Mouse (Mus musculus) T-helper 1 cell (primary cell): Measurements from ENCODE around the gene Lfng.

Experiments used
- in situ Hi-C: fragments of 300-600 bp; cut with MboI, MseI; formaldehyde crosslinking; loops from one replicate; pipeline ENCODE4 v1.15.1; 2025; ENCODE audit warnings: high pct_unique_total_duplicates

Gene Lfng

GRCm38 (mm10) chr5:140639312-140639711, 32.2 kb downstream of the Lfng start:
- in situ Hi-C loops: no loop called here

- in situ Hi-C loops: no loop called here
Measured at GRCm38 (mm10) chr5:140639871-140640270, 32.8 kb downstream of the Lfng start.

DNA sequence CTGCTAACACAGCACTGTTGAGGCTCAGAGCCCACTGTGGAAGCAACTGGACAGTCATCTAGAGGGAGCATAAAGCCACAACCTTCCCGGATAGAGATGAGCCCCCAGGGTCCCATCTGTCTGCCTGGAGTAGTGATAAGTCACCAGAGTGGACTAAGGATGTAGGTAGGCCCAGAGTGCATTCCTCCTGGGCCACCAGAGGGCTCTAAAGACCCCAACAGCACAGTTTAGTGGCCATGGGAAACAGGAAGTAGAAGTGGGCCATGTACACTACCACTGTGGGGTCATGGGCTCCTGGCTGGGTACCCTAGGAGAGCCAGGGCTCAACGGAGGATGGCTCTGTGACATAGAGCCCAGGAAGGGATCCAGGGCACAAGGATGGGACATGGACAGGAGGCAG, 33.7 kb downstream of the Lfng start:
- in situ Hi-C loops: no loop called here

- in situ Hi-C loops: no loop called here
Measured at GRCm38 (mm10) chr5:140641254-140641928, 34.3 kb downstream of the Lfng start.

DNA sequence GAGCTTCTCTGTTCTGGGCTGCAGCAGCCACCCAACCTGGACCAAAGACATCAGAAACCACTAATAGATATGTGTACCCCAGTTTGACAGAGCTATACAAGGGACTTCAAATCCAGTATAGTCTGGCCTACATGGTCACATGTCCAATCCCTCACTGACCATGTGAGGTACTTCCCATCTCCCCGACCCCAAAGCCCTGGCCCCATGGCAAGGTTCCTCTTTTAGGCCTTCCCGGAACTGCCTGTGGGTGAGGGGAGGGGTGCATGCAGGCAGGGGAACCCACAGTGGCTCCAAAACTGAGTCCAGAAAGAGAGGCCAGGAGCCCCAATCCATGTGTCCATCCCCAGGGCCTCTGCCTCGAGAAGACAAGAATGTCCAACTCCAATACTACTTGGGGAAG, 35.0 kb downstream of the Lfng start:
- in situ Hi-C loops: no loop called here

DNA sequence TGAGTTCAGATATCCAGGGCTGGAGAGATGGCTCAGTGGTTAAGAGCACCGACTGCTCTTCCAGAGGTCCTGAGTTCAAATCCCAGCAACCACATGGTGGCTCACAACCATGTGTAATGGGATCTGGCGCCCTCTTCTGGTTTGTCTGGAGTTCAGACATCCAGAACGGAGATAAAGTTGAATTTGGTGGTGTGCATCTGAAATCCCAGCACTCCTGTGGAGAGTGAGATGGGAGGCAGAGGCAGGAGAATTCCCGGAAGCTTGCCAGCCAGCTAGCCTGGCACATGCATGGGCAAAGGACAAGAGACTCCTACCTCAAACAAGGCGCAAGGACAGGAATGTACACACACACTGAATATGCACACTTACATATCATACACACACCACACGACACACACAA, 37.1 kb downstream of the Lfng start:
- in situ Hi-C loops: no loop called here

- in situ Hi-C loops: no loop called here
Measured at GRCm38 (mm10) chr5:140644702-140645201, 37.6 kb downstream of the Lfng start.

GRCm38 (mm10) chr5:140645454-140645853, 38.3 kb downstream of the Lfng start:
- in situ Hi-C loops: no loop called here

- in situ Hi-C loops: no loop called here
Measured at GRCm38 (mm10) chr5:140646171-140646570, 39.1 kb downstream of the Lfng start.

DNA sequence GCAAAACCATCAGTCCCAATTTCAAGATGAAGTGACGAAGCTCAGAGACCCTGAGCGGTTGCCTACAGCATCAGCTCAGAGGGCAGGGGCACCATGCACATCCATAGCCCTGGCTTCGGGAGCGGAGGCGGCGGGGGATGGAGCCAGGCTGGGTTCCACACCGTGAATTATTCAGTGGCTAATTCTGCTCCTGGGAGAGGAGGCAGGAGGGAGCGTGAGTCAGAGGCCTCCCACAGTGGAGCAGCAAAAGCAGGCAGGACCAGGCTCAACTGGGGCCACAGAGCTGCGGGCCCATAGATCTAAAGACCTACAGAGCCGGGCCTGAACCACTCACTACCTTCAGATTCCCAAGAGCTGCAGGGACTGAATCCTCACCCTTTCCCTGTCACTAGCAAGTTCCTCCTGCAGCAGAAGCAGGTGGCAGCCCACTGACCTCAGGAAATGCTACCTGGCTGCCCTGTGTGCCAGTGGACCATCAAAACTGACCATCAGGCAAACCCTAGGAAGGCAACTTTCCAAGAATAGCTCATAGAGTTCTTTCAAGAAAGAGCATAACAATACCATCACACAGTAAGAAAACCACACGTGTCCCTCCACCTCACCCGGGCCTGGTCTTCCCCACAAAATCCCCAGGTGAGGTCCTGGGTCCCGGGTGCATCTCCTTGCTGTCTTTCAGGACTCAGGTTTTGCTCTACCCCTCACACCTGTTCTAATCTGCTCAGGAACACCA, 40.1 kb downstream of the Lfng start:
- in situ Hi-C loops: no loop called here

GRCm38 (mm10) chr5:140647821-140648518, 40.9 kb downstream of the Lfng start:
- in situ Hi-C loops: no loop called here

GRCm38 (mm10) chr5:140648519-140649100, 41.5 kb downstream of the Lfng start, which contains the start of gene Ttyh3:
TSS of gene Ttyh3 (minus strand) at chr5:140649031.
- in situ Hi-C loops: no loop called here

DNA sequence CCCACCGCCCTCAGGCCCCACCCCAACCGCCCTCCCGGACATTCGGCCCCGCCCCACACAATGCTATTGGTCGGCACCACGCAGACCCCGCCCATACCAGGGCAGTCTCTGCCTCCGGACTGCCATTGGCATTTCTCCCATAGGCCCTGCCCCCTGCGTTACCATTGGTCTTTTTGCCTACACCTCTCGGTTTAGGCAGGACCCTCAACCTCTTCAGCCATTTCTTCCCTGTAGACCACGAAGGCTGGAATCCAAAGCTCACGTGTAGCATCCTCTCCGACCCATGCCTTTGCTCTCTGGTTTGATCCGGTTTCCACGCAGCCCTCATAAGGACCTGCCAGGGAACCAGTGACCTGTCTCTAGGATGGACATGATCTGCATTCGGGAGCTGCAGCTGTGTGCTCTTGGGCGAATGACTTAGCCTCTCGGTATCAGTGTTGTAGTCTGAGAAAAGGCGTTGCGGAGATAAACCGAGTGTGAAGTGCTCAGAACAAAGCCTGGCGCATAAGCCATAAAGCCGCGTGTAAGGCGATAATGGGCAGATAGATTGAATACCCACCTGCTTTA, 42.1 kb downstream of the Lfng start:
- in situ Hi-C loops: no loop called here

DNA sequence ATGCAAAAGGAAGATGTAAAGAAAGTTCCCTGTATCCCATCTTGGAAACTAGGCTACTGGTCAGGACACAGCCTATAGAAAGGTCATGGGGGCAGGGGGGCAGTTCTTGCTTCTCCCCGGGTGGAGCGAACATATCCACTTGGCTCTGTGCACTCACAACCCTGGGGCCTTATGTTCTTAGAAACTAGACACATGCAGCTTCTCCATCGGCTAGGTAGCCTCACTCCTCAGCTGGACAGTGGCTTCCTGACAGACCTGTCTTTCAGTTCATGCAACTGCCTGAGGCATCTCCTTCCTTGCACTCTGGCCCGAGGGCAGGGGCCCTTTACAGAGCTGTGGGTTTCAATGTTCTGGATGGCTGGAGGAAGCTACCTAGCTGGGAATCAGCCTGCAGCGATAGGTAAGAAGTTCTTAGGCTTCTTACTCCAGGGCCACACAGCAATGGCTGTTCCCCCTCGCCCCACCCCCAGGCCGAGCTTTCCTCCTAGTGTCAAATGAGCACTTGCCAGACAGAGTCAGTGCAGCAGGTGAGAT, 42.8 kb downstream of the Lfng start:
- in situ Hi-C loops: no loop called here

DNA sequence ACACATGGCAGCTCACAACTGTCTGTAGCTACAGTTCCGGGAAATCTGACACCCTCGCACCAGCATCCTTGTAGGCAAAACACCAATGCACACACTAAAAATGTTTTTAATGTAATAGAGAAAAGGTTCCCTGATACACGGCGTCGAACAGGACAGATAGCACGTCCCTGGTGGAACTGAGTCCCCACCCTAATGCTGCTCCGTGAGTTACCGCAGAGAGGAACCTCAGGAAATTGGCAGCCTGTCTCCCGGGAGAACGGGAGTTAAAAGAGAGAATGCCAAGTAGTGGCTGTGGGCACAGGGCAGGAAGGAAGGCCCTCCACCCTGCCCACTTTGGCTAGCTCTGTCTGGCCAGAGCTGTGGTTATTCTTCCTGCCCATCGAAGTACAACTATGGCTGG, 44.1 kb downstream of the Lfng start:
- in situ Hi-C loops: no loop called here

DNA sequence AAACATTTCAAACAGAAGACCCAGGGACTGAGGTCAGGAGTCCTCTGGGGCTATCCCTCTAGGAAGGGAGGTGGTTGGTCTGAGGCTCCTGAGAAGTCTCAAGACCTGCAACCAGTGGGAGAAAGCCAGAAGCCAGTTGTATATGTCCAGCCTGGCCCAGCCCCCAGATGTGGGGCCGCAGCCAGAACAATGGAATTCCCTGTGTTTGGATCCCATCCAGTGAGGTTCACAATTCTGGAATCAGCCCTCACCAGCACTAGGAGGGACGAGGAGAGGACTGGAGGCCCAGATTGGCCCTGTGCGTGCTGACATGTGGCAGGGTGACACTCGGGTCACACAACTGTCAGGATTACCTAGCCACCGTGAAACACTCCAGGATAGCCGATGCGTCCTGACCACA, 45.5 kb downstream of the Lfng start:
- in situ Hi-C loops: no loop called here

DNA sequence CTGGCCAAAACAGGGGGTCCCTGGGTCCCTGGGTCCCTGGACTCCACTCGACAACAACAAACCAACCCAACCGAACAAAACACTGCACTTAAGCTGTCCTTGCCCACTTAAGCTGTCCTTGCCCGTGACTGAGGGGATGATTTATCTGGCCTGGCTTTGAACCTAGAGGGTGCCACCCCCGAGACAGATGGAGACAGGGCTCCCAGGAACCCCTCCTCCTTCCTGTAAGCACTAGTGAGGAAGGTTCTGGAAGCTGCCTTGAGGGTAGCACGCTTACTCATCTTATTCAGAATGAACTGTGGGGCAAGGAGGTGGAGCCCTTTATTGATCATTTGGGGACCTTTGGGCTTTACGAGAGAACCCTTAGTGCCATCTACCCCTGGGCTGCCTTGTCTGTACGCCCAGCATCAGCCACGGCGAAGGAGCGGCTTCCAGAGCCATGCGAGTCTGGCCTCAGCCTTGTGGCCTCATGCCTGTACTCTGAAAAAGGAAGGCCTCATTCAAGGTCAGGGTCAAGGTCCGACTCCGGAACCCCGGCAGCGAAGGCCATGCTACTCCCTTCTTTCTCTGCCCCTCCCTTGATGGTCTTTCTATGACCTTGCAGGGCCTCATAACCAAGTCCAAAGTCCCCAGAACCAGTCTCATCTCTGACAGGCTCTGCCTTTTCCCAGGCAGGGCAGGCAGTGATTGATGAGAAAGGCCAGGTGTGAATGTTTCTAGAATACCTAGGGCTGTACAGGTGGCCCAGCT, 47.2 kb downstream of the Lfng start:
- in situ Hi-C loops: no loop called here

DNA sequence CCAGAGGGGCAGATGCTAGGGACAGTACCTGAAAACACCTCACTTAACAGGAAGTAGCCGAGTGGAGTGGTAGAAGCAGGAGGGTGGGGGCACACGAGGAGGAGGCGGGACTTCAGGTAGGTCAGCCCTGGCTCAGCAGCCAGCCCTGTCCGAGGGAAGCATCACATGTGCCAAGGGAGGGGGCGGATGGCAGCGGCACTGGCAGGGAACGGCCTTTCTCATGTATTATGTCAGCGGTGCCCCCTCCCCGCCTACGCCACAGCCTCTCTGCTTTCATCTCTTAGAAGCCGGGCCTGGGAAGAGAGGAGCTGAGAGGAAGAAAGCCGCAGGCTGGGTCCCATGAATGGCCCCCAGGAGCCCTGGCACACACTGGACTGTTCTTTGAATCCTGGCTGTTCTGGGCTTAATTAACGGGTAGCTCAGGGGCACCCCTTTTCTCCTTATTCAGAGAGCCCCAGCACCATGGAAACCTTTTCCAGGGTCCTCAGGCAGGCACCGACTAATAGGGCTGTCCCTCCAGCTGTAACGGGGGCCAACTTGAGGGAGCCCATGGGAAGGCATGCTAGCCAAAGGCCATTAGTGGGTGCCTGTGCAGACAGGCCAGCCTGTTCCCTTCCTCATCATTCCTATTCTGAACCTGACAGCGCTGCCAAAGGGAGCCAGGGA, 52.6 kb downstream of the Lfng start:
- in situ Hi-C loops: no loop called here

DNA sequence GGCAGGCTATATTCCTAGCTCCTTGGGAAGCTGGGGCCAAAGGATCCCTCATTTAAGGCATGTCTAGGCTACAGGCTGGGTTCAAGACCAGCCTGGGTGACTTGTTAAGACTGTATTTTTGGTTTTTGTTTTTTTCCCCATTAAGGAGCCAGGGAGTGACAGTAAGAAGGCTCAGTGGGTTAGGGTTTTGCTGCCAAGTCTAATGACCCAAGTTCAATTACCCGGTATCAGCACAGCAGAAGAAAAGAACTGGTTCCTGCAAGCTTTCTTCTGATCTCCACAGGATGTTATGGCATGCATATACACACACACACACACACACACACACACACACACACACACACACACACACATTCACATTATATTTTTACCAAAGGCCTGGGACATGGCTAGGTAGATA, 53.3 kb downstream of the Lfng start:
- in situ Hi-C loops: no loop called here

DNA sequence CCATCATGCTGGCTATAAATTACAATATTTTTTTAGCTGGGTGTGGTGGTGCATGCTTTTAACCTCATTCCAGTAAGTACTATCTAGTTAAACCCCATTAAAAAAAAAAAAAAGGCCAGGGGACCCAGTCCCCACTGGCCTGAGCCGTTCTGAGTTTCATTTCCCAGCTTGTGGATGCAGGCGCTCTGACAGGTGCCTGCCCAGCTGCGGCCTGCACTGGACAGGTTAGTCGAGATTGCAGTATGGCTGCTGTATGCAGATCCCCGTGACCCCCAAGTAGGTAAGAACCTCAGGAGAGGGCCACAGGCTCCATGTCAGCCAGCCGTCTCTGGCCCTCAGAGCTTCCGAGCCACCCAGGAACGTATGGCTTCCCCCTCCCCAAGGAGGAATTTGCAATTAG, 54.3 kb downstream of the Lfng start:
- in situ Hi-C loops: no loop called here
